Mouse (Mus musculus) liver, embryonic 16.5 days (tissue): ENCODE measurements around the gene Ankrd2. TPM values are rescaled to one million over a fixed set of nuclear protein-coding genes. Genes with fewer than 3 reads are reported as not detected.
A peak's percentile ranks its signal among the peaks of the same experiment; 100 is the strongest.

Experiments used
- ATAC-seq: fragments of 200-750 bp; cut with Nextera tagmentation; 2 replicates; pipeline ENCODE4 v1.8.0; 2017; ENCODE audit warnings: low read depth, mild to moderate bottlenecking, moderate number of reproducible peaks, moderate library complexity
- H3K27ac ChIP-seq: fragments of 300-500 bp; sonication (generic); 2 replicates; pipeline ENCODE4 v1.5.1; 2014; ENCODE audit warnings: mild to moderate bottlenecking, low read length
- H3K27me3 ChIP-seq: fragments of 300-500 bp; sonication (generic); 2 replicates; pipeline ENCODE4 v1.6.1; 2014; ENCODE audit warnings: low read depth, low read length, mixed read lengths; ENCODE audit not compliant: control insufficient read depth, insufficient read depth
- H3K36me3 ChIP-seq: fragments of 300-500 bp; sonication (generic); 2 replicates; pipeline ENCODE4 v1.6.1; 2014; ENCODE audit warnings: mild to moderate bottlenecking; ENCODE audit not compliant: control insufficient read depth, insufficient read depth
- H3K4me1 ChIP-seq: fragments of 300-500 bp; sonication (generic); 2 replicates; pipeline ENCODE4 v1.6.1; 2014; ENCODE audit warnings: low read depth, low read length, mixed read lengths; ENCODE audit not compliant: control insufficient read depth
- H3K4me2 ChIP-seq: fragments of 300-500 bp; sonication (generic); 2 replicates; pipeline ENCODE4 v1.6.1; 2014; ENCODE audit warnings: low read depth, low read length, mixed read lengths
- H3K4me3 ChIP-seq: fragments of 300-500 bp; sonication (generic); 2 replicates; pipeline ENCODE4 v1.5.1; 2014; ENCODE audit warnings: low read depth, mild to moderate bottlenecking, low read length
- H3K9ac ChIP-seq: fragments of 300-500 bp; sonication (generic); 2 replicates; pipeline ENCODE4 v1.6.1; 2014; ENCODE audit warnings: low read depth, low read length
- H3K9me3 ChIP-seq: fragments of 300-500 bp; sonication (generic); replicated peaks from 2 replicates; pipeline ENCODE4 v1.6.1; 2016; ENCODE audit warnings: low read length; ENCODE audit not compliant: control insufficient read depth
- whole genome bisulfite sequencing: fragments of 180-500 bp; shearing (Covaris S2); extraction: QIAGEN DNeasy Blood & Tissue Kit; methylation state at CpG from one replicate; pipeline ENCODE4 v1.1.7; 2014; ENCODE audit not compliant: insufficient replicate concordance; 5-methylcytosine and 5-hydroxymethylcytosine counted together
- polyA plus RNA-seq: library from polyadenylated mRNA; unstranded; fragments of >200 nt; fragmentation: Nextera tagmentation; extraction: Ambion mirVana; gene quantifications from 2 replicates; pipeline ENCODE4 v1.2.1, GENCODE M21; 2015

Gene Ankrd2
- polyA plus RNA-seq = 0.07 and 0.15 TPM in 2 replicates

- H3K27ac ChIP-seq = no peak within 1 kb of the TSS
- WGBS = 57% methylated on average over 19 of the region's 19 CpGs
Measured at GRCm38 (mm10) chr19:42035456-42036248, at the start of gene Ankrd2. Gene Ankrd2, plus strand, starts transcription at chr19:42036000.

DNA sequence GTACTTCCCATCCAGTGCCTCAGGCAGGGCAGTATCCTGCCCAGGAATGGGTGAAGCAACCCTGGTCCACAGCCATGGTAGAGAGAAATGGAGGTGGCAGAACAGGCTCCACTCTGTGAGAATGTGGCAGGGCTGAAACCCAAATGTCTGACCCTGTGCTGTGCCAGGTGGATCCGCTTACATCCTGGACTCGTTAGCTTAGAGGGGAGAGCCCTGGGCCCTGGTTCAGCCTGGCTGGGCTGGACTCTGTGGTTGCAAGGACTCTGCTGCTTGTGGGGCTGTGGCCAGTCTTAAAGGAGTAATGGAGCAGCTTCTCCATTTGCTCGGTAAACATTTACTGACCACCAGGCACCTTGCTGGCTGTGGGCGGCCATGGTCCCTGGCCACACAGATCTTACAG is 48.6 kb upstream of the Ankrd2 start:
- H3K36me3 ChIP-seq = no peaks in the 10 kb centered on the region
- H3K4me2 ChIP-seq = no peak overlapping the region
- WGBS = 68% methylated on average over 4 of the region's 4 CpGs
- H3K27me3 ChIP-seq = peaks cover 20% of the 10 kb centered on the region
- H3K4me3 ChIP-seq = no peak overlapping the region
- no peak overlapping the region for H3K27ac ChIP-seq
- H3K4me1 ChIP-seq = peaks cover 2% of the 10 kb centered on the region
- ATAC-seq = no peak
- no peaks in the 10 kb centered on the region for H3K9me3 ChIP-seq
- no peak overlapping the region for H3K9ac ChIP-seq

More at GRCm38 (mm10) chr19:42035456-42036248, at the start of gene Ankrd2:
- Histone ChIP-seq H3K36me3 (no peaks in the 10 kb centered on the region), H3K4me2 (no peak within 1 kb of the TSS), H3K27me3 (no peaks in the 10 kb centered on the region; the same call in 1 of the 2 replicates), H3K4me3 (no peak within 1 kb of the TSS), H3K9me3 (no peaks in the 10 kb centered on the region), H3K9ac (no peak within 1 kb of the TSS), H3K4me1 (no peaks in the 10 kb centered on the region; the same call in 1 of the 2 replicates)
- peak; percentile 50; the same call in 1 of the 2 replicates for ATAC-seq

- Histone ChIP-seq H3K4me2 (no peak overlapping the region), H3K27me3 (no peaks in the 10 kb centered on the region), H3K27ac (no peak overlapping the region), H3K9ac (no peak overlapping the region), H3K4me1 (peaks cover 3% of the 10 kb centered on the region; the same call in 1 of the 2 replicates), H3K4me3 (no peak overlapping the region), H3K9me3 (no peaks in the 10 kb centered on the region), H3K36me3 (no peaks in the 10 kb centered on the region)
- 40% methylated on average over 6 of the region's 6 CpGs for WGBS
- ATAC-seq = no peak
Measured at GRCm38 (mm10) chr19:41989810-41990209, 46.0 kb upstream of the Ankrd2 start.

DNA sequence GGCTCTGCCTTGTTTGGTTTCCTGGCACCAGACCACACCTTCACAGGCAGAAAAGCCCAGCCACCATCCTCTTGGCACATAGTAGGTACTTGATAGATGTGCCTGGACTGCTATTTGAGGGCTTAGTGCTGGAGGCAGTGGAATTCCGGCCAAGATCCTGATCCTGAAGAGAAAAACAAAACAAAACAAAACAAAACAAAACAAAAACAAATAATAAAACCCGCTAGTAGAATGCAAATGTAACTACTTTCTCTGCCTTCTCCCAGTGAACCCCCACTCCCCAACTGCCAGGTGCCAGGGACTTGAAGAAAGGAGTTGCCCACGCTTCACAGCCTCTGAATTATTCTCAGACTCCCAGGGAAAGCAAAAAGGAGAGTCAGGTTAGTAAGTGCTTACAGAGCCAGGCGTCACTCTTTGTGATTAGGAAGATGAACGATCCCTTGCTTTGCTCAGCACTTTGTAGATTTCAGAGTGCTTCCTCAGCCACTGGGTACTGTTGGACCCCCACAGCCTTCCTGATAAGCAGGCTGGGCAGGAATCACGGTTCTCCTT is 43.8 kb upstream of the Ankrd2 start:
- H3K4me3 ChIP-seq = no peak overlapping the region
- no peak overlapping the region for H3K27ac ChIP-seq
- H3K27me3 ChIP-seq = no peaks in the 10 kb centered on the region
- no peaks in the 10 kb centered on the region for H3K36me3 ChIP-seq
- H3K4me1 ChIP-seq = peaks cover 3% of the 10 kb centered on the region; the same call in 1 of the 2 replicates
- H3K9ac ChIP-seq = no peak overlapping the region
- H3K9me3 ChIP-seq = no peaks in the 10 kb centered on the region
- 37% methylated on average over 6 of the region's 6 CpGs for WGBS
- H3K4me2 ChIP-seq = no peak overlapping the region
- no peak for ATAC-seq

DNA sequence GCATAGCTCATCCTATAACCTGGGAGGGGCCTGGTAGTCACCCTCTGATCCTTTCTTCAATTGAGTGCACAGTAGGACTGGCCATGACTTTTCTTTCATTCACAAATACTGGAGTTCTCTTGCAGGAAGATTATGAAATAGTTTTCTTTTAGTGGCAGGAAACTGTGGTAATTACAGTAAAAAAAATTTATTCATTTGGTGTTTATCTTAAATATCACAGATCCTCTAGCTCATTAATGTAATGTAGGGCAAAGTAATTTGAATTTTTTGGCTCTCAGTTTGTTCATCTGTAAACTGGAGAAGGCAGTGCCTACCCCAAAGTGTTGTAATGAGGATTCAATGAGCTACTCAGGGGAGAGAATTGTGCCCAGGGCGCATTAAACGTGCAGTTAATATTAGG is 42.8 kb upstream of the Ankrd2 start:
- Histone ChIP-seq H3K27me3 (no peaks in the 10 kb centered on the region), H3K27ac (no peak overlapping the region), H3K4me2 (no peak overlapping the region), H3K4me3 (no peak overlapping the region), H3K4me1 (peaks cover 3% of the 10 kb centered on the region; the same call in 1 of the 2 replicates), H3K9me3 (no peaks in the 10 kb centered on the region), H3K36me3 (no peaks in the 10 kb centered on the region), H3K9ac (no peak overlapping the region)
- no peak for ATAC-seq
- WGBS = 59% methylated on average over 2 of the region's 2 CpGs

- 77% methylated on average over 6 of the region's 6 CpGs for WGBS
- H3K36me3 ChIP-seq = no peaks in the 10 kb centered on the region
- H3K27me3 ChIP-seq = no peaks in the 10 kb centered on the region
- H3K27ac ChIP-seq = no peak overlapping the region
- H3K4me3 ChIP-seq = no peak overlapping the region
- H3K9me3 ChIP-seq = no peaks in the 10 kb centered on the region
- H3K4me2 ChIP-seq = no peak overlapping the region
- peaks cover 3% of the 10 kb centered on the region; the same call in 1 of the 2 replicates for H3K4me1 ChIP-seq
- no peak for ATAC-seq
- no peak overlapping the region for H3K9ac ChIP-seq
Measured at GRCm38 (mm10) chr19:41993484-41993883, 42.3 kb upstream of the Ankrd2 start.

DNA sequence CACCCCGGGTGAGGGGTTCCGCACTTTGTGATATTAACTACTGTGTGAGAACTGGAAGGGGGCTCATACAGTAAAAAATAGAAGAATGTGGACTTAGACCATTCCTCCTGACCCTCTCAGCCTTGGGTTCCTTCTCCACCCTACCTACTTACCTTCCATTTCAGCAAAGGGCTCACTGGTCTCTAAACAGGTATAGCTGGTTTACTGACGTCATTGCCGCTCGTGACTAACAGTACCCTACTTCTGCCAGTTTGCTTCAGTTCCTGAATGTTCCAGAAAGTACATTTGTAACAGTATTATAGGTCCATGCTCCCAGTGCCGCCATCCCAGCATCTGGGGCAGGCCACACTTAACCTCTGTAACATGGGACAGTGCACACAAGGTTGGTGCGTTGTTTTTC is 41.8 kb upstream of the Ankrd2 start:
- Histone ChIP-seq H3K36me3 (no peaks in the 10 kb centered on the region), H3K4me3 (no peak overlapping the region), H3K9ac (no peak overlapping the region), H3K27me3 (no peaks in the 10 kb centered on the region), H3K4me1 (peaks cover 3% of the 10 kb centered on the region; the same call in 1 of the 2 replicates), H3K27ac (no peak overlapping the region), H3K4me2 (no peak overlapping the region), H3K9me3 (no peaks in the 10 kb centered on the region)
- ATAC-seq = no peak
- 74% methylated on average over 7 of the region's 7 CpGs for WGBS

DNA sequence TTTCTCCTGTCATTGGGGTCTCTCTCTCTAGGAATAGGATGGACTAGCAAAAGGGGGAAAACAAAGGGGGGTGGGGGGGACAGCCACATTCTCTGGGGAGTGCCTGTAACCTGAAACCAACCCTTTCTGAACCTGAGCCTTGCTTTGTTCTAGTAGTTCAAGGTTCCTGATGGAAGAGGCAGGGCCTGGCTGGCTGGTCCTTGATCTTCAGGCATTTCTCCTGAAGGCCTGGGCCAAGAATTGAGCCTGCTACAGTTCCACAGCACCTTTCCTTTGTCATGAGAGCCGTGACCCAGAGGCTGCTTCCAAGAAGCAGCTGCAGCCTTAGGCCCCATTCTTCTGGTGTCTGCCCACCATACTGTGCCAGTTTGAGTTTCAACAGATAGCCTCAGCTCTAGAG is 40.3 kb upstream of the Ankrd2 start:
- no peak overlapping the region for H3K27ac ChIP-seq
- H3K9me3 ChIP-seq = no peaks in the 10 kb centered on the region
- H3K36me3 ChIP-seq = no peaks in the 10 kb centered on the region
- no peak overlapping the region for H3K9ac ChIP-seq
- H3K4me1 ChIP-seq = peaks cover 5% of the 10 kb centered on the region; the same call in 1 of the 2 replicates
- H3K4me2 ChIP-seq = no peak overlapping the region
- no peak overlapping the region for H3K4me3 ChIP-seq
- no peaks in the 10 kb centered on the region for H3K27me3 ChIP-seq
- ATAC-seq = no peak
- 60% methylated on average over 1 of the region's 1 CpGs for WGBS

GRCm38 (mm10) chr19:41997090-41997489 is 38.7 kb upstream of the Ankrd2 start:
- Histone ChIP-seq H3K4me1 (peaks cover 5% of the 10 kb centered on the region; the same call in 1 of the 2 replicates), H3K9ac (no peak overlapping the region), H3K36me3 (no peaks in the 10 kb centered on the region), H3K4me2 (no peak overlapping the region), H3K9me3 (no peaks in the 10 kb centered on the region), H3K27me3 (no peaks in the 10 kb centered on the region), H3K4me3 (no peak overlapping the region), H3K27ac (no peak overlapping the region)
- 73% methylated on average over 10 of the region's 10 CpGs for WGBS
- ATAC-seq = no peak
